Mouse (Mus musculus): Measurements from ENCODE around the gene 2310057M21Rik. TPM values are rescaled to one million over a fixed set of nuclear protein-coding genes. Genes with fewer than 3 reads are reported as not detected.
A peak's percentile ranks its signal among the peaks of the same experiment; 100 is the strongest.

Gene 2310057M21Rik
- polyA plus RNA-seq, 1 experiment from 2014 or later, result 21.3 TPM

DNA sequence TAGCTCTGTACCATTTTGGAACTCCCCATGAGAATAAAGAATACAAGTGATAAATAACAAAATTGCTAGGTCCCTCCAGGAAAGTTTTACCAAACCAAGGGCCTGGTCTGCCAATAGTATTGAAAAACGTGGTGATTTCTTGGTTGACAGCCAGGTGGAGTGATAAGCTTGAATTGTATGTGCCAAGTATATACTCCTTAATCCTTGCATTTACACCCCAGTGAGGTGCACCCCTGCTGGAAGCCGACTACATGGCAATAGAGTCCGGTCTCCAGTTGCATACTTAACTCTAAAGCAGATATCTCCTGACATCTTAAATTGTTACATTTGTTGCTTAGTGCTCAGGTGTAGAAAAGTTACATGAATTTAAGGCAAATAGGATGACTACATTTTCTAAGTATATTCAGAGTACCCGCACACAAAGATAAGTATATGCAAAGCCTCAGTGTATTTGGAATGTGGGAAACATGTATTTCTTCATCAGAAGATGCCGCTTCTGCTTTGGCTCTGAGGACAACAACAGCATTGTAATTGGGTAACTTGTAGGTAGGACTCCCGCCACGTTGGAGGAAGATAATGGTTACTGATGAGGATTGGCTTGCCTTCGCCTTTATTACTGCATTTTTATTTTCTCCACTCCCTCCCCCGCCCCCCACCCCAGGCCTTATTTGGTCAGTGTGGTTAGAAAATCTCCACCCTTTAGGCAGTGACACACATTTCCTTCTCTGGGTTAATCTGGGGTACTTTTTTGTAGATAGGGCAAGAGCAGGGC lies 9.5 kb upstream of the 2310057M21Rik start:
- H3K9me3 ChIP-seq (ENCODE audit: control insufficient read depth, low read length), result no peaks in the 10 kb centered on the region
- H3K27me3 ChIP-seq (ENCODE audit: control insufficient read depth, insufficient read depth, low read length), result no peaks in the 10 kb centered on the region
- no peak for DNase-seq (ENCODE audit: low spot score)
- H3K4me1 ChIP-seq (replicated peaks; ENCODE audit: control insufficient read depth, insufficient read depth, low read length), result no peaks in the 10 kb centered on the region
- ATAC-seq (replicated peaks; ENCODE audit: low FRiP score), result no peak
- peak overlapping the region; percentile 73; the same call in 1 of the 2 replicates for H3K4me3 ChIP-seq (ENCODE audit: low read depth, low read length)
- 73% methylated on average over 9 of the region's 9 CpGs for WGBS
- H3K27ac ChIP-seq (ENCODE audit: low read depth, low read length), result no peak overlapping the region
- peak overlapping the region; percentile 82; the same call in 1 of the 2 replicates for H3K4me2 ChIP-seq (ENCODE audit: low read depth, low read length, severe bottlenecking)
- H3K9ac ChIP-seq (ENCODE audit: low read length), result peak overlapping the region; percentile 96; the same call in 1 of the 2 replicates
- H3K36me3 ChIP-seq (ENCODE audit: control insufficient read depth, insufficient read depth, low read length), result no peaks in the 10 kb centered on the region; the same call in 1 of the 2 replicates

DNA sequence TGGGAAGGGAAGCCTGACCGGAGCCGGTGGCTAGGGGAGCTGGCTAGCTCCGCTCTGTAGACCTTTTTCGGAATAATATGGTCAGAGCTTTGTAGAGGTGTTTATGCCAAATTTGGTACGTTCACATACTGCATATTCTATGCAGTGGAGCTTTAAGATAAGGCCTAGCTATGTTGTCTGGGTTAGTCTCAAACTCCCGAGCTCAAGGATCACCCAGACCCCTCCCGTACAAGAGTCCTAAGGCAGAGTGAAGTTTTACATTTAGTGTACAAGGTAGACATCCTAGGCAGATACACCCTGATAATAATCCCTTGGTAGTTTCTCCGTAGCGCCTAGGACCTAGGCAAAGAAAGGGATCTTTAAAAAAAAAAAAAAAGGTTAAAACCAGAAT lies 8.9 kb upstream of the 2310057M21Rik start:
- no peaks in the 10 kb centered on the region for H3K9me3 ChIP-seq (ENCODE audit: control insufficient read depth, low read length)
- no peaks in the 10 kb centered on the region; the same call in 1 of the 2 replicates for H3K36me3 ChIP-seq (ENCODE audit: control insufficient read depth, insufficient read depth, low read length)
- peak overlapping the region; percentile 68 for H3K27ac ChIP-seq (ENCODE audit: low read depth, low read length)
- no peaks in the 10 kb centered on the region for H3K27me3 ChIP-seq (ENCODE audit: control insufficient read depth, insufficient read depth, low read length)
- peak overlapping the region; percentile 73 for H3K4me3 ChIP-seq (ENCODE audit: low read depth, low read length)
- peak overlapping the region; percentile 96 for H3K9ac ChIP-seq (ENCODE audit: low read length)
- peak overlapping the region; percentile 82 for H3K4me2 ChIP-seq (ENCODE audit: low read depth, low read length, severe bottlenecking)
- H3K4me1 ChIP-seq (replicated peaks; ENCODE audit: control insufficient read depth, insufficient read depth, low read length), result no peaks in the 10 kb centered on the region
- WGBS, result 6% methylated on average over 9 of the region's 9 CpGs
- peak; percentile 48; the same call in 1 of the 2 replicates for ATAC-seq (replicated peaks; ENCODE audit: low FRiP score)
- no peak for DNase-seq (ENCODE audit: low spot score)

GRCm38 (mm10) chr7:131370648-131371469 lies 8.3 kb upstream of the 2310057M21Rik start, which contains the start of gene Pstk:
TSS of gene Pstk (plus strand) at chr7:131371141.
- peak; percentile 94 for DNase-seq (ENCODE audit: low spot score)
- 5% methylated on average over 47 of the region's 47 CpGs for WGBS

GRCm38 (mm10) chr7:131364131-131364530 lies 1.6 kb upstream of the 2310057M21Rik start:
- no peak for DNase-seq (ENCODE audit: low spot score)
- ATAC-seq (replicated peaks; ENCODE audit: low FRiP score), result no peak
- no peak overlapping the region for H3K27ac ChIP-seq (ENCODE audit: low read depth, low read length)
- no peaks in the 10 kb centered on the region for H3K9me3 ChIP-seq (ENCODE audit: control insufficient read depth, low read length)
- WGBS, result 95% methylated on average over 8 of the region's 8 CpGs
- H3K27me3 ChIP-seq (ENCODE audit: control insufficient read depth, insufficient read depth, low read length), result no peaks in the 10 kb centered on the region
- no peaks in the 10 kb centered on the region for H3K36me3 ChIP-seq (ENCODE audit: control insufficient read depth, insufficient read depth, low read length)
- H3K4me3 ChIP-seq (ENCODE audit: low read depth, low read length), result no peak overlapping the region
- no peak overlapping the region for H3K4me2 ChIP-seq (ENCODE audit: low read depth, low read length, severe bottlenecking)
- H3K4me1 ChIP-seq (replicated peaks; ENCODE audit: control insufficient read depth, insufficient read depth, low read length), result peaks cover 5% of the 10 kb centered on the region; the same call in 1 of the 2 replicates
- H3K9ac ChIP-seq (ENCODE audit: low read length), result no peak overlapping the region

More at GRCm38 (mm10) chr7:131370648-131371469, 8.3 kb upstream of the 2310057M21Rik start, which contains the start of gene Pstk:
- H3K9ac ChIP-seq (ENCODE audit: low read length), result peak within 1 kb of the TSS; percentile 96
- peak within 1 kb of the TSS; percentile 68 for H3K27ac ChIP-seq (ENCODE audit: low read depth, low read length)
- H3K4me2 ChIP-seq (ENCODE audit: low read depth, low read length, severe bottlenecking), result peak within 1 kb of the TSS; percentile 82
- peak within 1 kb of the TSS; percentile 73 for H3K4me3 ChIP-seq (ENCODE audit: low read depth, low read length)
- H3K4me1 ChIP-seq (replicated peaks; ENCODE audit: control insufficient read depth, insufficient read depth, low read length), result no peaks in the 10 kb centered on the region
- no peaks in the 10 kb centered on the region; the same call in 1 of the 2 replicates for H3K36me3 ChIP-seq (ENCODE audit: control insufficient read depth, insufficient read depth, low read length)
- peak; percentile 95 for ATAC-seq (replicated peaks; ENCODE audit: low FRiP score)
- no peaks in the 10 kb centered on the region for H3K27me3 ChIP-seq (ENCODE audit: control insufficient read depth, insufficient read depth, low read length)
- no peaks in the 10 kb centered on the region for H3K9me3 ChIP-seq (ENCODE audit: control insufficient read depth, low read length)

- ATAC-seq (replicated peaks; ENCODE audit: low FRiP score), result peak; percentile 80
- Histone ChIP-seq H3K27me3 (ENCODE audit: control insufficient read depth, insufficient read depth, low read length) (no peaks in the 10 kb centered on the region), H3K4me3 (ENCODE audit: low read depth, low read length) (peak overlapping the region; percentile 78), H3K9me3 (ENCODE audit: control insufficient read depth, low read length) (no peaks in the 10 kb centered on the region), H3K4me2 (ENCODE audit: low read depth, low read length, severe bottlenecking) (peak overlapping the region; percentile 95), H3K4me1 (replicated peaks; ENCODE audit: control insufficient read depth, insufficient read depth, low read length) (peaks cover 5% of the 10 kb centered on the region; the same call in 1 of the 2 replicates), H3K9ac (ENCODE audit: low read length) (peak overlapping the region; percentile 96), H3K36me3 (ENCODE audit: control insufficient read depth, insufficient read depth, low read length) (no peaks in the 10 kb centered on the region; the same call in 1 of the 2 replicates), H3K27ac (ENCODE audit: low read depth, low read length) (peak overlapping the region; percentile 70)
- WGBS, result under 1% methylated on average over 35 of the region's 35 CpGs
- no peak for DNase-seq (ENCODE audit: low spot score)
Observed at GRCm38 (mm10) chr7:131362269-131362614, 317 bp downstream of the 2310057M21Rik start.

DNA sequence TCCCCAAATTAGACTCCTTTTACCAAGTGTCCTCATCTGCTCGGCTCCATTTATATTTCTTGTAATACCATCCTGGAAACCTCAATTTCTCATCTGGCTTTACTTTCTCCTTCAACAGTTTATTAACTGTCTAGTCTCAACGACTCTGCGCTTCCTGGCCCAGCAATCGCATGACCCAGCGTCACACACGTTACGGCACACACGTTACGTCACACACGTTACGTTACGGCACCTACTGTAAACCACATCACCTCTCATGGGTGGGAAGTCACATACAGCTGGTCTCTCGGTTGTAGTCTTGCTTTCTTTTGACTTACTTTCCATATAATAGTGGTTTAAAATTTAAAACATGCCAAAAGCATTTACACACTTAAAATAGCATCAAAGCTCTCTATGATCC lies 6.5 kb downstream of the 2310057M21Rik start:
- ATAC-seq (replicated peaks; ENCODE audit: low FRiP score) (no peak), DNase-seq (ENCODE audit: low spot score) (no peak)
- no peak overlapping the region for H3K4me3 ChIP-seq (ENCODE audit: low read depth, low read length)
- no peak overlapping the region for H3K9ac ChIP-seq (ENCODE audit: low read length)
- H3K9me3 ChIP-seq (ENCODE audit: control insufficient read depth, low read length), result no peaks in the 10 kb centered on the region
- H3K36me3 ChIP-seq (ENCODE audit: control insufficient read depth, insufficient read depth, low read length), result peaks cover 4% of the 10 kb centered on the region; the same call in 1 of the 2 replicates
- 97% methylated on average over 13 of the region's 13 CpGs for WGBS
- H3K4me2 ChIP-seq (ENCODE audit: low read depth, low read length, severe bottlenecking), result no peak overlapping the region
- no peak overlapping the region for H3K27ac ChIP-seq (ENCODE audit: low read depth, low read length)
- H3K4me1 ChIP-seq (replicated peaks; ENCODE audit: control insufficient read depth, insufficient read depth, low read length), result no peaks in the 10 kb centered on the region
- H3K27me3 ChIP-seq (ENCODE audit: control insufficient read depth, insufficient read depth, low read length), result no peaks in the 10 kb centered on the region

- WGBS, result 86% methylated on average over 7 of the region's 7 CpGs
- Histone ChIP-seq H3K27me3 (ENCODE audit: control insufficient read depth, insufficient read depth, low read length) (no peaks in the 10 kb centered on the region), H3K9ac (ENCODE audit: low read length) (no peak overlapping the region), H3K36me3 (ENCODE audit: control insufficient read depth, insufficient read depth, low read length) (peaks cover 3% of the 10 kb centered on the region), H3K27ac (ENCODE audit: low read depth, low read length) (no peak overlapping the region), H3K4me1 (replicated peaks; ENCODE audit: control insufficient read depth, insufficient read depth, low read length) (no peaks in the 10 kb centered on the region), H3K4me2 (ENCODE audit: low read depth, low read length, severe bottlenecking) (no peak overlapping the region), H3K4me3 (ENCODE audit: low read depth, low read length) (no peak overlapping the region), H3K9me3 (ENCODE audit: control insufficient read depth, low read length) (no peaks in the 10 kb centered on the region)
- no peak for ATAC-seq (replicated peaks; ENCODE audit: low FRiP score)
- no peak for DNase-seq (ENCODE audit: low spot score)
Observed at GRCm38 (mm10) chr7:131345856-131346541, 16.6 kb downstream of the 2310057M21Rik start.

DNA sequence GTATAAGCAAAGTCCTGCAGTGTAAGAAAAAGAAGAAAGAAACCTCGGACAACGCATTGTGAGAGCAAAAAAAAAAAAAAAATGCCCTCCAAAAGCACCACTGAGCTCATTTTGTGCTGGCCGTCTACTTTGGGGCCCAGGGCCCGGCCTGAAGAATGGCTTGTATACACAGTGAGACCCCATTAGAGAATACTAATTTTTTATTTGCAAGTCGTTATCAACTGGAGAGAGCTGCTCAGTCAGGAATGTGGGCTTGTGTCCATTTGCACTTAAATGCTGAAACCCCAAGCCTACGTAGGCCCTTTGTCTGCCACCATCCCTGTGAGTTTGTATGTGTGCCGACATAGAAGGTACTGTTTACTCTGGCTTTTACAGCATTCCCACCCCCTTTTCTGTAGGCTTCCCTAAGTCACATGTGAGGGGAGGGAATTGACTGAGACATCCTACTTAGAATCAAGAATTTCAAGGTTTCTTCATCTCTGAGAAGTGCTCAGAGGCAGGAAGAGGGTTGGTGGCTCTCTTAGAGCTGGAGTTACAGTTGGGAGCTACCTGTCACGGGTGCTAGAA lies 25.0 kb downstream of the 2310057M21Rik start:
- Histone ChIP-seq H3K4me2 (ENCODE audit: low read depth, low read length, severe bottlenecking) (no peak overlapping the region), H3K4me1 (replicated peaks; ENCODE audit: control insufficient read depth, insufficient read depth, low read length) (no peaks in the 10 kb centered on the region), H3K9me3 (ENCODE audit: control insufficient read depth, low read length) (no peaks in the 10 kb centered on the region), H3K36me3 (ENCODE audit: control insufficient read depth, insufficient read depth, low read length) (no peaks in the 10 kb centered on the region), H3K9ac (ENCODE audit: low read length) (no peak overlapping the region; the same call in 1 of the 2 replicates), H3K27me3 (ENCODE audit: control insufficient read depth, insufficient read depth, low read length) (no peaks in the 10 kb centered on the region), H3K4me3 (ENCODE audit: low read depth, low read length) (no peak overlapping the region), H3K27ac (ENCODE audit: low read depth, low read length) (no peak overlapping the region)
- no peak for DNase-seq (ENCODE audit: low spot score)
- 43% methylated on average over 8 of the region's 8 CpGs for WGBS
- no peak for ATAC-seq (replicated peaks; ENCODE audit: low FRiP score)
